Mouse (Mus musculus): ENCODE measurements around the gene Fam135a.
"Not testable (repeated sequence)": the region's sequence is repeated elsewhere in the genome, so short reads cannot be mapped to it uniquely, and the experiment has no call there.

Fam135a gene

GRCm38 (mm10) chr1:24068830-24069229, 31.3 kb downstream of the Fam135a start:
- in situ Hi-C loops (cut with MboI, MseI): no loop called here

GRCm38 (mm10) chr1:24066706-24067105, 33.4 kb downstream of the Fam135a start:
- in situ Hi-C loops (cut with MboI, MseI): no loop called here

- in situ Hi-C loops (cut with MboI, MseI): no loop called here
Measured at GRCm38 (mm10) chr1:24055706-24056105, 44.4 kb downstream of the Fam135a start.

- in situ Hi-C loops (cut with MboI, MseI): no loop called here
Measured at GRCm38 (mm10) chr1:24046730-24047510, 53.2 kb downstream of the Fam135a start.

- in situ Hi-C loops (cut with MboI, MseI): no loop called here
Measured at GRCm38 (mm10) chr1:24045627-24046026, 54.5 kb downstream of the Fam135a start.

- in situ Hi-C loops (cut with MboI, MseI): no loop called here
Measured at GRCm38 (mm10) chr1:24043007-24043406, 57.1 kb downstream of the Fam135a start.

- in situ Hi-C loops (cut with MboI, MseI): loop anchor here (5.0 kb wide), 1 partner anchor 207 kb away; no protein-coding TSS in a partner anchor
Measured at GRCm38 (mm10) chr1:24033759-24034423, 66.2 kb downstream of the Fam135a start.

- in situ Hi-C loops (cut with MboI, MseI): no loop called here
Measured at GRCm38 (mm10) chr1:24010821-24011220, 89.3 kb downstream of the Fam135a start.

- in situ Hi-C loops (cut with MboI, MseI): no loop called here
Measured at GRCm38 (mm10) chr1:24010016-24010415, 90.1 kb downstream of the Fam135a start.

GRCm38 (mm10) chr1:24007621-24008020, 92.5 kb downstream of the Fam135a start:
- in situ Hi-C loops (cut with MboI, MseI): no loop called here

GRCm38 (mm10) chr1:24005070-24005804, 94.9 kb downstream of the Fam135a start, which contains the start of gene Sdhaf4:
Gene Sdhaf4 (minus strand): TSS chr1:24005656.
- in situ Hi-C loops (cut with MboI, MseI): no loop called here

- in situ Hi-C loops (cut with MboI, MseI): no loop called here
Measured at GRCm38 (mm10) chr1:23999318-23999717, 100.8 kb downstream of the Fam135a start.

GRCm38 (mm10) chr1:23998866-23999265, 101.3 kb downstream of the Fam135a start:
- in situ Hi-C loops (cut with MboI, MseI): no loop called here

- in situ Hi-C loops (cut with MboI, MseI): no loop called here
Measured at GRCm38 (mm10) chr1:23998120-23998810, 101.9 kb downstream of the Fam135a start.

GRCm38 (mm10) chr1:23997493-23997892, 102.6 kb downstream of the Fam135a start:
- in situ Hi-C loops (cut with MboI, MseI): no loop called here

- in situ Hi-C loops (cut with MboI, MseI): no loop called here
Measured at GRCm38 (mm10) chr1:23995420-23995819, 104.7 kb downstream of the Fam135a start.

GRCm38 (mm10) chr1:23983118-23983517, 117.0 kb downstream of the Fam135a start:
- in situ Hi-C loops (cut with MboI, MseI): no loop called here

- in situ Hi-C loops (cut with MboI, MseI): no loop called here
Measured at GRCm38 (mm10) chr1:23978281-23978680, 121.9 kb downstream of the Fam135a start.

GRCm38 (mm10) chr1:23971159-23971558, 129.0 kb downstream of the Fam135a start:
- in situ Hi-C loops (cut with MboI, MseI): not testable (repeated sequence)

GRCm38 (mm10) chr1:23968027-23968725, 132.0 kb downstream of the Fam135a start:
- in situ Hi-C loops (cut with MboI, MseI): loop anchor here (10.0 kb wide), 1 partner anchor 1763 kb away; no protein-coding TSS in a partner anchor

GRCm38 (mm10) chr1:23966226-23966625, 133.9 kb downstream of the Fam135a start:
- in situ Hi-C loops (cut with MboI, MseI): loop anchor here (10.0 kb wide), 1 partner anchor 1761 kb away; no protein-coding TSS in a partner anchor

Measured in regulatory T cell (primary cell).